Mouse (Mus musculus) frontal cortex, postnatal 10 days (tissue): ENCODE data around the gene 5730596B20Rik.

Experiments
- DNase-seq, 2 experiments: peaks; one replicate each; pipeline ENCODE4 v3.0.0; 2022; ENCODE audit warnings: low spot score in 2 of 2, mixed read lengths in 1 of 2

The 5730596B20Rik gene

DNA sequence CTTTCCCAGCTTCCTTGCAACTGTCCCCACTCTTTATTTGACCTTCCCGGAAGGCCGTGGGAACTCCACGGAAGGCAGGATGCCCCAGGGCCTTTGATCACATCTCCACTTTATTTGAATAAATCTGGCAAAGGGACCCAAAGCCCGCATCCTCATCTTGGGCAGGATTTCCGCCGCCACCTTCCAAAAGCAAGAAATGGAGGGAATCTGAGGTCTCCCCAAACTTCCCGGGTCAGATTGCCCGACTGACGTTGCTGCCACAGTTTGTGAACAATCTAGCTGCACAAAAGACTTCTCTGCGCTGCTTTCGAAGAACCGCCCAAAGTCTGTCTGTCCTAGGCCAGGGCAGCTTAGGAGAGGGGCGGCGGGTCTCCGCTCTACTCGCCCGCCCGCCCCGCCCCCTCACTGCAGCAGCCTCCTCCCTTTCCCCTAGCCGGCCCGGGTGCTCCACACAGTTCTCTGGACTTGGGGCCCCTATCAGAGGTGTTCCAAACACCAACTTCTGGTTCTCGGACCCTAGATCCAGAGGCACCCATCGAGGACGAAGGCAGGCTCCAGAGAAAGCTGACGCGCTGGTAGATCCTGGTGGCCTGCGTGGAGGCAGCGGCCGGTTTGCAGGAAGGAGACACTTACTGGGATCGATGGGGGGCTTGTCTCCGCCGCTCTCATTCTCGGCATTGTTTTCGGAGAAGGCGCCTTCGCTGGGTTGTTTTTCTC, 47.8 kb downstream of the 5730596B20Rik start:
- DNase-seq = no peak

DNA sequence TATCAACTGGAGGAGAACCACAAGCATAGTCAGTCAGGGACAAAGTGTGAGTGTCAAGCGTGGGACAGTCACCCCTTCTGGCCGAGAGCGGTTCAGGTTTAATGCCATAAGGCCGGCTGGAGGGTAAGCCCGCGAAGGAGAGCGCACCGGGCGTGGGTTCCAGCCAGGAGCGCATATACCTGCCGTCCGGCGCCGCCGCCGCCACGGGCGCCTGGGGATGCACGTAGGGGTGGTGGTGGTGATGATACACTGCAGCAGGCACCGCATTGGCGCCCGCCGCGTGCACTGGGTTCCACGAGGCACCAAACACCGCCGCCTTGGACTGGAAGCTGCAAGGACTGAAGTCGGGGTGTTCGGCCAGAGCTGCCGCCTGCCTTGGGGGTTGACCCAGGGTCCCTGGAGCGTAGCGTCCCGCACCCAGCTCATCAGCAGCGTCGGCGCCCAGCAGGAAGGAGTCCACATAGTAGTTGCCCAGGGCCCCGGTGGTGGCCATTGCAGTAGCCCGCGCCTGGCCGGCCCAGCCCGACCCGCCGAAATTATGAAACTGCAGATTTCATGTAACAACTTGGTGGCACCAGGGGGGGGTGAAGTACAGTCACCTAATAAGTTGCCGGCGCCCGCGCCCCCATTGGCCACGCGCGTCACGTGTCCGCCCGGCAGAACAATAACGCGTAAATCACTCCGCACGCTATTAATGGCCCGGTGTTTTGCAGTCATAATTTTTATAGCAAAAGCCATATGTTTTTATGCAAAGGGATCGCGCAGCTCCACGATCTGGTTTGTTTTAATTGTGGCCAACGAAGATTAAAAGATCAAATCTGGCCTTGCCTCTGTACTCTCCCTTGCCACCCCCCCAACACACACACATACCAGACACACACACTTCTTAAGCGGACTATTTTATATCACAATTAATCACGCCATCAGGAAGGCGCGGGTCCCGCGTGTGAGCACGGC, 48.6 kb downstream of the 5730596B20Rik start:
- no peak for DNase-seq

DNA sequence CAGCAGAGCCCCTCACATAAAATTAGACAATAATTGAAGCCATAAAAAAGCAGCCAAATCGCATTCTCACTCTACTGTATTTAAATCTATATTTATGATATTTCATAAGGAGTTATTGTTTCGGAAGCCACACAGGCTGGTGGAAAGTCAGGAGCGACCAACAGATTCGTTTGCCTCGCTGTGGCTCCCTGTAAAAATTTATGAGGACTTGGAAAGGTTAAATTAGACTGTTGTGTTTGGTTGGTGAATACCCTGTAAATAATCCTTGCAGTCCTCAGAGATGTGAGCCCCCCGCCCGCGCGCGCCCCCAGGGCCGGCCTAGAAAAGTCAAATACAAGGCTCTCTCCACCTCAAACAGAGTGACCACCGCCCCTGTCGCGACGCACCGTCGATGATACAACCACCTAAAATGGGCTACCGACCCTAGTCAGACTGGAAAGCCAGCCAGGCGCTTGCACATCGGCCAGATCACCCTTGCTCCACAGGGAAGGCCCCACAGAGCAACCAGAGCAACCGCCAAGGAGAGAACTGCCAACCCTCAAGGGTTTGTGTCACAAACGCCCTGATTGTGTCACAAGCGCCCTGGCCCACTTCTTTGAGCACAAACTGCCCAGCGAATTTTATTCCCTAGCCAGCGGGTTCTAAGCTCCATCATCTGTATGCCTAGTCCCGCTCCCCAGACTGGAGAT, 49.4 kb downstream of the 5730596B20Rik start:
- DNase-seq = no peak

DNA sequence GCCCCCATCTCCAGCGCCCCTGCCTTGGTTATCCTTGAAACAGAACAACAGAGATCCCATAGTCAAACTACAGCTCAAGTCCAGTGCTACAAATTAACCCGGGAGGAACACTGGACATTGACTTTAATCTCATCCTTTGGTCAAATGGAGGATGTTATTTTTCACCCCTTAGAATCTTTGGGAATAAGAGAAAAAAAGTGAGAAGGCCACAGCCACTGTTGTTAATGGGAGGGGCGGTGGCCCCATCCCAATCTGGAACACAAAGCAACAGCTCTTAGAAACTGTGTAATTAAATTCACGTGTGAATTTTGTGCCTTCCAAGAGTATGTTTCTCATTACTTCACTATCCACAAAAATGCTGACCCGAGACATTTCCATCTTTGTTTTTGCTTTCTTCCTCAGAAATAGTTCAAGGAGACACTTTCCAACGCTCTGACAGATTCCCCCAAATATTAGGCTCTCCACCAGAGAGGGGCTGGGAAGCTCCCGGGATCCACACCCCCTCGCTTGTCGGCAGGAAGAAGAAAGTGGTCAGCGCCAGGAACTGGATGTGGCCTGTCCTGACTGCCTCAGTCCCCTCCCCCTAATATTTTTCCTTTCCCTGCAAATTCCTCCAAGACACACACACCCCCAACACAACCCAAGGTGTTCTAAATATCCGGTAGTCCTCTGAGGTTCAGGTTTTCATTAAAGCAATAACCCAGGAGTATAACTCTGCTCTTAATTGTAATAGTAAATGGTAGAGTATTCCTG, 50.3 kb downstream of the 5730596B20Rik start:
- no peak for DNase-seq

DNA sequence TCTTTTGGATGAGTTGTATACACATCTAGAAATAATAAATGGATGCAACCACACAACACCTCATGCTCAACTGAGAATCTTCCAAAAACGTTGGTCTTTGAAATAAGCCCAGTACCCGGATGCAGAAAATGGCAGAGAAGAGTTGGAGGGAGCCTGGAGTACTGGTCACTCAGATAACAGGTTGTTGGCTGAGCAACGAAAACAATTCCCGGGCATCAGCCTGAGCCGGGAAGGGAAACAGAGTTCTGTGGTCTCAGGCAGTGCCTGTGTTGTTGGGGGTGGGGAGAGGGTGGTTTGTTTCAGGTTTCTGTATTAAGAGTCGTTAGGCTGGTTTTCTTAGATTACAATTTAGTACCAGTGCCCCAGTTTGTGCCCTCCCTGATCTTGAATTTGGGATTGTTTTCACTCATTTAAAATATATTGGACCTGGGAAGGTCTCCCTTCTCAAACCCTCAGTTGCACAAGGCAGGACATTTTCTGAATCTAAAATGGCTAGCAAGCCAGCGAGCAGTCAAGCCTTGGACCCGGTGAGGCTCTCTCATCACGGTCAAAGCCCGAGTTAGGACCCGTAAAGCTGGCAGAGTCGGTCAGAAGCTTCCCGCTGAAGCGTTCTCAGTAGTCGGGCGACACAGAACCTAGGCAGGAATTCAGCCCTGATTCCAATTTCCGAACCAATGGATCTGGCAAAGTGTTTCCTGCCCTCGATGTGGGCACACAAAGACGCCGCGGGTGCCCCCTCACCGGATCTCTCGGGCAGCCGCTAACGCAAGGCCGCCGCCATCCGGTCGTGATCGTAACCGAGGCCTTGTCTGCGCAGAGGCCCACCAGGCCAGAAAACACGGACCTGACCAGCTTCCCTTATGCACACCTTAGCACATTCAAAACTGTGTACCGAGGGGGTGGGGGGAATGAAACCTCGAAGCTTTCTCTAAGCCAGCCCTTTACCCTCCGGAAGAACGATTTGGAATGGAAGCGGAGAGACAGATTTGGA, 51.5 kb downstream of the 5730596B20Rik start:
- no peak for DNase-seq

DNA sequence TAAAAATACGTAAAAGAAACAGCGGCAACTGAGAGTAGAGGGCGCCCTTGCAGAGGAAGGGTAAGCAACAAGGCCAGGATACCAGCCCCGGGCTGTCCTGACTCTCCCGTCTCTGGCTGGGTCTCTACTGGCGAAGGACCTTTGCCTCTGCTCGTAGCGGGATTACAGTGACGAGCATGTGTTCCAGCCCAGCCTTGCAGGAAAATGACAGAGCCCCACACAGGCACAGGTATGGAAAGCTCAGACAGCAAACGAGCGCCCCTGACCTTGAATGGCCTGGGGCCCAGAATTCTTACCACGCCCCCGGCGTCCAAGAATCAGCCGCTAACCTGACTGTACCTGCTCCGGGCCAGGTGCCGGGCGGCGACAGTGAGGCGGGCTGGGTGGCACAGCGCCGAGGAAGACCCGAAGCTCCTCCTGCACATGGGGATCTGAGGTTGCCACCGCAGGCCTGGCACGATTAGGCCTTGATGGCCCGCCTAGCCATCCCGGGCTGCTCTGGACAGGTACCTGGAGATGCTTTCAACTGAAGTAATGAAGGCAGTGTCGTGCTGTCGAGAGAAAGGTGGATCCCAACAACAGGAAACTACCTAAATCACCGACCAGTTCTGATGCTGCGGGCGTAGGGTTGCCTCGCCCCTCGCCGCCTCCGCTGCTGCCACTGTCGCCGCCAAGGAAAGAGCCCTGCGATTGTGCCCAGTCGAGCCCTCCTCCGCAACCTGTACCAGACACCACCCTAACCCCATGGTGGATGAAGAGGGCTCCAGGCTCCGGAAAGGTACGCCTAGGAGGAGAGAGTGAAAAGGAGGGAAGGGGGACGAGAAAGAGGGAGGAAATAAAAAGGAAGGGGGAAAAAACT, 52.5 kb downstream of the 5730596B20Rik start:
- no peak for DNase-seq
